Mouse (Mus musculus) forebrain, embryonic 15.5 days (tissue): ENCODE measurements around the gene Slc35c1. TPM values are rescaled to one million over a fixed set of nuclear protein-coding genes. Genes with fewer than 3 reads are reported as not detected.
"Not testable (repeated sequence)": the region's sequence is repeated elsewhere in the genome, so short reads cannot be mapped to it uniquely, and the experiment has no call there.

Experiments used
- ATAC-seq: fragments of 200-750 bp; cut with Nextera tagmentation; replicated peaks from 2 replicates; pipeline ENCODE4 v1.8.0; 2017; ENCODE audit warnings: mild to moderate bottlenecking, moderate TSS enrichment, moderate library complexity
- H3K27ac ChIP-seq: fragments of 300-500 bp; sonication (generic); replicated peaks from 2 replicates; pipeline ENCODE4 v1.5.1; 2015; ENCODE audit warnings: mild to moderate bottlenecking, inconsistent platforms
- H3K27me3 ChIP-seq: fragments of 300-500 bp; sonication (generic); 2 replicates; pipeline ENCODE4 v1.6.1; 2015; ENCODE audit warnings: inconsistent platforms
- H3K36me3 ChIP-seq: fragments of 300-500 bp; sonication (generic); 2 replicates; pipeline ENCODE4 v1.6.1; 2015; ENCODE audit warnings: mild to moderate bottlenecking, inconsistent platforms
- H3K4me1 ChIP-seq: fragments of 300-500 bp; sonication (generic); 2 replicates; pipeline ENCODE4 v1.6.1; 2015; ENCODE audit warnings: inconsistent platforms
- H3K4me2 ChIP-seq: fragments of 300-500 bp; sonication (generic); replicated peaks from 2 replicates; pipeline ENCODE4 v1.6.1; 2015; ENCODE audit warnings: mild to moderate bottlenecking, inconsistent platforms
- H3K4me3 ChIP-seq: fragments of 300-500 bp; sonication (generic); 2 replicates; pipeline ENCODE4 v1.5.1; 2015; ENCODE audit warnings: mild to moderate bottlenecking, inconsistent platforms
- H3K9ac ChIP-seq: fragments of 300-500 bp; sonication (generic); replicated peaks from 2 replicates; pipeline ENCODE4 v1.6.1; 2015; ENCODE audit warnings: mild to moderate bottlenecking, inconsistent platforms
- H3K9me3 ChIP-seq: fragments of 300-500 bp; sonication (generic); 2 replicates; pipeline ENCODE4 v1.6.1; 2016; ENCODE audit warnings: inconsistent platforms
- WGBS: fragments of 180-500 bp; shearing (Covaris S2); methylation state at CpG from one replicate; pipeline ENCODE4 v1.1.7; 2015; ENCODE audit warnings: mixed read lengths; 5-methylcytosine and 5-hydroxymethylcytosine counted together
- polyA plus RNA-seq: library from polyadenylated mRNA; unstranded; fragments of >200 nt; fragmentation: Nextera tagmentation; extraction: Ambion mirVana; gene quantifications from 2 replicates; pipeline ENCODE4 v1.2.1, GENCODE M21; 2015

The Slc35c1 gene
- polyA plus RNA-seq, 1 experiment from 2014 or later = 10.9 TPM

- no peak for ATAC-seq
- 87% methylated on average over 8 of the region's 8 CpGs for WGBS
- Histone ChIP-seq H3K4me2 (no peak overlapping the region), H3K27ac (no peak overlapping the region), H3K36me3 (no peaks in the 10 kb centered on the region), H3K4me1 (peaks cover 24% of the 10 kb centered on the region), H3K9ac (no peak overlapping the region), H3K4me3 (no peak overlapping the region), H3K27me3 (peaks cover 6% of the 10 kb centered on the region; the same call in 1 of the 2 replicates), H3K9me3 (no peaks in the 10 kb centered on the region)
Measured at GRCm38 (mm10) chr2:92487791-92488190, 27.5 kb upstream of the Slc35c1 start.

- peaks cover 6% of the 10 kb centered on the region; the same call in 1 of the 2 replicates for H3K27me3 ChIP-seq
- no peak overlapping the region for H3K4me2 ChIP-seq
- ATAC-seq = no peak
- no peak overlapping the region for H3K9ac ChIP-seq
- H3K4me1 ChIP-seq = peaks cover 22% of the 10 kb centered on the region
- no peak overlapping the region for H3K27ac ChIP-seq
- WGBS = 58% methylated on average over 2 of the region's 2 CpGs
- H3K4me3 ChIP-seq = no peak overlapping the region
- no peaks in the 10 kb centered on the region for H3K9me3 ChIP-seq
- no peaks in the 10 kb centered on the region for H3K36me3 ChIP-seq
Measured at GRCm38 (mm10) chr2:92486911-92487310, 26.6 kb upstream of the Slc35c1 start.

- ATAC-seq = peak; percentile 67; the same call in 1 of the 2 replicates
- Histone ChIP-seq H3K27ac (no peak overlapping the region), H3K4me1 (peaks cover 17% of the 10 kb centered on the region), H3K27me3 (peaks cover 6% of the 10 kb centered on the region; the same call in 1 of the 2 replicates), H3K36me3 (no peaks in the 10 kb centered on the region), H3K9ac (no peak overlapping the region), H3K4me3 (no peak overlapping the region), H3K9me3 (no peaks in the 10 kb centered on the region), H3K4me2 (peak overlapping the region; percentile 31)
- WGBS = under 1% methylated on average over 11 of the region's 11 CpGs
Measured at GRCm38 (mm10) chr2:92486403-92486802, 26.1 kb upstream of the Slc35c1 start.

GRCm38 (mm10) chr2:92485640-92486295 lies 25.4 kb upstream of the Slc35c1 start:
- Histone ChIP-seq H3K9me3 (no peaks in the 10 kb centered on the region), H3K4me2 (no peak overlapping the region), H3K9ac (no peak overlapping the region), H3K27me3 (peaks cover 6% of the 10 kb centered on the region; the same call in 1 of the 2 replicates), H3K36me3 (no peaks in the 10 kb centered on the region), H3K4me3 (no peak overlapping the region), H3K27ac (no peak overlapping the region), H3K4me1 (peaks cover 16% of the 10 kb centered on the region)
- 6% methylated on average over 15 of the region's 15 CpGs for WGBS
- ATAC-seq = peak; percentile 44

- ATAC-seq = no peak
- H3K4me2 ChIP-seq = peak overlapping the region; percentile 30
- H3K27ac ChIP-seq = no peak overlapping the region
- peaks cover 6% of the 10 kb centered on the region; the same call in 1 of the 2 replicates for H3K27me3 ChIP-seq
- no peaks in the 10 kb centered on the region for H3K9me3 ChIP-seq
- no peak overlapping the region for H3K9ac ChIP-seq
- H3K4me1 ChIP-seq = peaks cover 12% of the 10 kb centered on the region
- H3K4me3 ChIP-seq = peak overlapping the region; percentile 9; the same call in 1 of the 2 replicates
- H3K36me3 ChIP-seq = no peaks in the 10 kb centered on the region
- WGBS = 38% methylated on average over 23 of the region's 23 CpGs
Measured at GRCm38 (mm10) chr2:92484256-92485025, 24.1 kb upstream of the Slc35c1 start.

- 51% methylated on average over 5 of the region's 5 CpGs for WGBS
- Histone ChIP-seq H3K36me3 (no peaks in the 10 kb centered on the region), H3K9ac (no peak overlapping the region), H3K4me2 (no peak overlapping the region), H3K4me3 (no peak overlapping the region), H3K27me3 (peaks cover 6% of the 10 kb centered on the region; the same call in 1 of the 2 replicates), H3K4me1 (peaks cover 12% of the 10 kb centered on the region), H3K9me3 (no peaks in the 10 kb centered on the region), H3K27ac (no peak overlapping the region)
- ATAC-seq = no peak
Measured at GRCm38 (mm10) chr2:92483505-92483904, 23.2 kb upstream of the Slc35c1 start.

GRCm38 (mm10) chr2:92482551-92482950 lies 22.2 kb upstream of the Slc35c1 start:
- WGBS = 54% methylated on average over 1 of the region's 1 CpGs
- H3K4me2 ChIP-seq = no peak overlapping the region
- no peak for ATAC-seq
- no peaks in the 10 kb centered on the region for H3K9me3 ChIP-seq
- no peak overlapping the region for H3K27ac ChIP-seq
- H3K4me3 ChIP-seq = no peak overlapping the region
- H3K9ac ChIP-seq = no peak overlapping the region
- H3K4me1 ChIP-seq = peaks cover 12% of the 10 kb centered on the region
- peaks cover 6% of the 10 kb centered on the region; the same call in 1 of the 2 replicates for H3K27me3 ChIP-seq
- no peaks in the 10 kb centered on the region for H3K36me3 ChIP-seq

- H3K4me2 ChIP-seq = no peak overlapping the region
- WGBS = 90% methylated on average over 4 of the region's 4 CpGs
- no peaks in the 10 kb centered on the region for H3K4me1 ChIP-seq
- no peaks in the 10 kb centered on the region for H3K9me3 ChIP-seq
- no peak for ATAC-seq
- no peaks in the 10 kb centered on the region for H3K36me3 ChIP-seq
- no peak overlapping the region for H3K9ac ChIP-seq
- H3K27me3 ChIP-seq = no peaks in the 10 kb centered on the region; the same call in 1 of the 2 replicates
- no peak overlapping the region for H3K4me3 ChIP-seq
- H3K27ac ChIP-seq = no peak overlapping the region
Measured at GRCm38 (mm10) chr2:92478313-92478688, 18.0 kb upstream of the Slc35c1 start.

- 66% methylated on average over 12 of the region's 12 CpGs for WGBS
- Histone ChIP-seq H3K27ac (no peak overlapping the region), H3K9ac (no peak overlapping the region), H3K4me1 (no peaks in the 10 kb centered on the region), H3K27me3 (no peaks in the 10 kb centered on the region), H3K36me3 (no peaks in the 10 kb centered on the region), H3K4me2 (no peak overlapping the region), H3K9me3 (no peaks in the 10 kb centered on the region), H3K4me3 (no peak overlapping the region)
- no peak for ATAC-seq
Measured at GRCm38 (mm10) chr2:92477672-92478312, 17.5 kb upstream of the Slc35c1 start.

- H3K4me1 ChIP-seq, H3K9ac ChIP-seq, H3K4me3 ChIP-seq, H3K9me3 ChIP-seq, H3K27me3 ChIP-seq, H3K27ac ChIP-seq, H3K4me2 ChIP-seq, H3K36me3 ChIP-seq, ATAC-seq: not testable (repeated sequence)
- WGBS = 91% methylated on average over 7 of the region's 7 CpGs
Measured at GRCm38 (mm10) chr2:92476580-92476979, 16.2 kb upstream of the Slc35c1 start.

GRCm38 (mm10) chr2:92475711-92476110 lies 15.4 kb upstream of the Slc35c1 start:
- Histone ChIP-seq H3K36me3 (no peaks in the 10 kb centered on the region), H3K27me3 (no peaks in the 10 kb centered on the region), H3K9ac (no peak overlapping the region), H3K9me3 (no peaks in the 10 kb centered on the region), H3K4me2 (no peak overlapping the region), H3K27ac (no peak overlapping the region), H3K4me1 (no peaks in the 10 kb centered on the region), H3K4me3 (no peak overlapping the region)
- 55% methylated on average over 2 of the region's 2 CpGs for WGBS
- no peak for ATAC-seq

- Histone ChIP-seq H3K9ac (no peak overlapping the region), H3K27me3 (no peaks in the 10 kb centered on the region), H3K4me1 (no peaks in the 10 kb centered on the region), H3K27ac (no peak overlapping the region), H3K4me2 (no peak overlapping the region), H3K9me3 (no peaks in the 10 kb centered on the region), H3K36me3 (no peaks in the 10 kb centered on the region), H3K4me3 (no peak overlapping the region)
- WGBS = 69% methylated on average over 3 of the region's 3 CpGs
- no peak for ATAC-seq
Measured at GRCm38 (mm10) chr2:92474920-92475319, 14.6 kb upstream of the Slc35c1 start.
